Mouse (Mus musculus): Measurements from ENCODE around the gene Nudcd2. TPM values are rescaled to one million over a fixed set of nuclear protein-coding genes. Genes with fewer than 3 reads are reported as not detected.
"Not testable (repeated sequence)": the region's sequence is repeated elsewhere in the genome, so short reads cannot be mapped to it uniquely, and the experiment has no call there.

The Nudcd2 gene
- 52.3 and 61.8 TPM in 2 replicates for polyA plus RNA-seq (2014; fragmentation: Nextera tagmentation; extraction: Ambion mirVana)

- peak within 1 kb of the TSS; percentile 83 for H3K27ac ChIP-seq (ENCODE audit: low read depth, low read length)
- no peaks in the 10 kb centered on the region for H3K27me3 ChIP-seq (ENCODE audit: control insufficient read depth, insufficient read depth, low read length)
- peak within 1 kb of the TSS; percentile 90 for H3K9ac ChIP-seq (replicated peaks; ENCODE audit: low read depth, low read length)
- WGBS = under 1% methylated on average over 52 of the region's 52 CpGs
- H3K4me2 ChIP-seq (ENCODE audit: low read depth, low read length) = peak within 1 kb of the TSS; percentile 83
- peak; percentile 100 for ATAC-seq (ENCODE audit: low read depth)
- no peaks in the 10 kb centered on the region for H3K9me3 ChIP-seq (ENCODE audit: control insufficient read depth, low read length)
- H3K4me1 ChIP-seq (ENCODE audit: control insufficient read depth, insufficient read depth, low read length) = peaks cover 9% of the 10 kb centered on the region
- H3K4me3 ChIP-seq (ENCODE audit: low read depth, low read length) = peak within 1 kb of the TSS; percentile 74
- H3K36me3 ChIP-seq (ENCODE audit: control insufficient read depth, insufficient read depth, low read length) = peaks cover 19% of the 10 kb centered on the region
Observed at GRCm38 (mm10) chr11:40733339-40734174, at the start of gene Nudcd2, which contains the start of gene Hmmr. Nudcd2 (plus strand) TSS chr11:40733667. Hmmr (minus strand) TSS chr11:40733422.

DNA sequence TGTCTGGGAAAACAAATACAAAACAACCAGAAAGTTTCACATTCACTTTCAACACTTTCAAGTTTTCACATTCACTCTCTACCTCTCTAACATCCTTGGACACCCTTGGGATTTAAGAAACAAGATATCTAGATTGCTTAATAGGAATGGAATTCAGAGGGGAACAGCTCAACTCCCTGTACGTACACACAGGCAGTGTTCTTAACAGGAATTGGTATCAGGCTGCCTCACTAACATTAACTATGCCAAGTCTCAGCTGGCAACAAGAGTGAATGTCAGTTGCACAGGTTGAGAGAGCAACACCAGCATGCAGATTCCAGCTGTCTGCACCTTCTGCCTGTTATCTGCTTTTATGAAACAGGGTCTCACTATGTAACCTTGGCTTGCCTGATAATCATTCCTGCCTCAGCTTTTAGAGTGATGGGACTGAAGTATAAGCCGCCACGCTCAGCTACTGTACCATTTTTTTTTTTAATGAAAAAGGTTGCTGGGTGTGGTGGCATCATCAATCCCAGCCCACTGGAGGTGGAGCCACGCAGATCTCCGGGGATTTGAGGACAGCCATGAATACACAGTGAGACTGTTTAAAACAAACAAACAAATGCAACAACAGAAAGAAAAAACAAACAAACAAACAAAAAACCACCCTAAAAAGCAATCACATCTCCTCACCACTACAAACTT is 42.9 kb upstream of the Nudcd2 start:
- Histone ChIP-seq H3K27ac (ENCODE audit: low read depth, low read length) (no peak overlapping the region), H3K9me3 (ENCODE audit: control insufficient read depth, low read length) (no peaks in the 10 kb centered on the region), H3K27me3 (ENCODE audit: control insufficient read depth, insufficient read depth, low read length) (no peaks in the 10 kb centered on the region), H3K4me1 (ENCODE audit: control insufficient read depth, insufficient read depth, low read length) (peaks cover 19% of the 10 kb centered on the region), H3K9ac (replicated peaks; ENCODE audit: low read depth, low read length) (no peak overlapping the region), H3K4me2 (ENCODE audit: low read depth, low read length) (no peak overlapping the region), H3K4me3 (ENCODE audit: low read depth, low read length) (no peak overlapping the region), H3K36me3 (ENCODE audit: control insufficient read depth, insufficient read depth, low read length) (no peaks in the 10 kb centered on the region)
- no peak for ATAC-seq (ENCODE audit: low read depth)
- WGBS = 79% methylated on average over 5 of the region's 5 CpGs

DNA sequence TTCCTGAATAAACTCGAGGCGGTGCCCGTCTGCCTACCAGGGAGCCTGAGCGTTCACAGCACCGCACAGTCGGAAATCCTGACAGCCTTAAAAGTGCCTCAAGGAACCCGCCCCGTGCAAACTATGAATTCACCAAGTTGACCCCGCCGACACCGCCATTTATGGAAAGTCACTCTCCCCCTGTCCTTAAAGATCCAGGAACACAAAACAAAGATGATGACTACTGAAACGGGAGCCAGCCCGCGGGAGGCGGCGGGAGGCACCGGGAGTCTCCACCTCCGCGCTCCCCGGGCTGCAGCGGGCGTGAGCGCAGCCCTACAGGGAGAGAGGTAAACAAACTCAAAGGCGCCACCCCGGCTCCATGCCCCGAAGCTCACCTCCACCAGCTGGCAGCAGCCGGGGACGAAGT is 41.4 kb upstream of the Nudcd2 start:
- H3K4me1 ChIP-seq (ENCODE audit: control insufficient read depth, insufficient read depth, low read length) = peaks cover 19% of the 10 kb centered on the region
- H3K27me3 ChIP-seq (ENCODE audit: control insufficient read depth, insufficient read depth, low read length) = no peaks in the 10 kb centered on the region
- peak overlapping the region; percentile 64 for H3K9ac ChIP-seq (replicated peaks; ENCODE audit: low read depth, low read length)
- H3K4me3 ChIP-seq (ENCODE audit: low read depth, low read length) = peak overlapping the region; percentile 79
- H3K9me3 ChIP-seq (ENCODE audit: control insufficient read depth, low read length) = no peaks in the 10 kb centered on the region
- H3K27ac ChIP-seq (ENCODE audit: low read depth, low read length) = peak overlapping the region; percentile 49; the same call in 1 of the 2 replicates
- H3K36me3 ChIP-seq (ENCODE audit: control insufficient read depth, insufficient read depth, low read length) = no peaks in the 10 kb centered on the region
- peak; percentile 80 for ATAC-seq (ENCODE audit: low read depth)
- under 1% methylated on average over 28 of the region's 28 CpGs for WGBS
- peak overlapping the region; percentile 97 for H3K4me2 ChIP-seq (ENCODE audit: low read depth, low read length)

- 1% methylated on average over 34 of the region's 36 CpGs for WGBS
- Histone ChIP-seq H3K36me3 (ENCODE audit: control insufficient read depth, insufficient read depth, low read length) (no peaks in the 10 kb centered on the region), H3K4me3 (ENCODE audit: low read depth, low read length) (peak overlapping the region; percentile 79), H3K9ac (replicated peaks; ENCODE audit: low read depth, low read length) (peak overlapping the region; percentile 64), H3K4me1 (ENCODE audit: control insufficient read depth, insufficient read depth, low read length) (peaks cover 19% of the 10 kb centered on the region), H3K4me2 (ENCODE audit: low read depth, low read length) (peak overlapping the region; percentile 97), H3K9me3 (ENCODE audit: control insufficient read depth, low read length) (no peaks in the 10 kb centered on the region), H3K27me3 (ENCODE audit: control insufficient read depth, insufficient read depth, low read length) (no peaks in the 10 kb centered on the region), H3K27ac (ENCODE audit: low read depth, low read length) (peak overlapping the region; percentile 58; the same call in 1 of the 2 replicates)
- ATAC-seq (ENCODE audit: low read depth) = peak; percentile 98
Observed at GRCm38 (mm10) chr11:40692511-40693365, 40.7 kb upstream of the Nudcd2 start.

- Histone ChIP-seq H3K27me3 (ENCODE audit: control insufficient read depth, insufficient read depth, low read length) (no peaks in the 10 kb centered on the region), H3K36me3 (ENCODE audit: control insufficient read depth, insufficient read depth, low read length) (no peaks in the 10 kb centered on the region), H3K4me1 (ENCODE audit: control insufficient read depth, insufficient read depth, low read length) (peaks cover 19% of the 10 kb centered on the region), H3K9me3 (ENCODE audit: control insufficient read depth, low read length) (no peaks in the 10 kb centered on the region), H3K4me3 (ENCODE audit: low read depth, low read length) (peak overlapping the region; percentile 79), H3K4me2 (ENCODE audit: low read depth, low read length) (peak overlapping the region; percentile 97), H3K9ac (replicated peaks; ENCODE audit: low read depth, low read length) (peak overlapping the region; percentile 39), H3K27ac (ENCODE audit: low read depth, low read length) (peak overlapping the region; percentile 58)
- 0 out of 2 replicates have a peak, but pooled peaks have one; percentile 5 for ATAC-seq (ENCODE audit: low read depth)
- WGBS = 1% methylated on average over 16 of the region's 16 CpGs
Observed at GRCm38 (mm10) chr11:40693366-40693951, 40.0 kb upstream of the Nudcd2 start.

DNA sequence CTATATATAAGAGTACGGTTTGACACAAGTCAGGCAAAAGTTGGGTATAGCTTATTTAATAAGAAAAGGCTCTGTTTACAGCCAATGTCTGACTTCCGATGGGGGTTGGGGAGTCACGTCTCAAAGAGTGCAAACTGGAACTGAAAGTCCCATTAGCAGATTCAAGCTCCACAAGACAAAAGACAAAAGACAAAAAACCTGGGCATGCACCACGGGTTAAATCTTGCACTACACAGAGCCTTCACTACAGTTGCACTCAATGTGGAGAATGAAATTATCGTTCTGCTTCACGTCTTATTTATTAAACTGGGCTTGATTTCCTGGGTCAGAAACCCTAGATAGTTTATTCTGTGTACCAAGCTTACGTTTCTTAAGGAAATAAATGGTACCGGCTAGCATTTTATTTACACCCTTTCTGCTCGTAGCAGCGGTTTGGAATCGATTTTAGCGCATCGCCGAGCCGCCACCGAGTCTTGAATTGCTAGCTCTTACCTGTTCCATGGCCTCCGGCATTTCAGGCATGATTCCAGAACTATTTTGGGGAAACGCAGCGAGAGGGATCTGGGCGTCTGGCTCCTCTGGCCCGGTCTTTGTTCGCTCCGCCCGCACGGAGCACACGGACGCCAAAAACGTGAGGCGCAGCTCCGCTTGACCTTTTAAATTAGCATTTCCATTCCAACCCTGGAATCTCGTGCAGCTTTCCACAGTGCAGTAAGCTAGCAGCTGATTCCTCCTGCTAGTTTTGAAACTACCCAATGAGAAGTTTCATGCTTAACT is 39.0 kb upstream of the Nudcd2 start:
- H3K4me1 ChIP-seq (ENCODE audit: control insufficient read depth, insufficient read depth, low read length) = peaks cover 19% of the 10 kb centered on the region
- peak; percentile 55 for ATAC-seq (ENCODE audit: low read depth)
- peak overlapping the region; percentile 88 for H3K27ac ChIP-seq (ENCODE audit: low read depth, low read length)
- no peaks in the 10 kb centered on the region for H3K27me3 ChIP-seq (ENCODE audit: control insufficient read depth, insufficient read depth, low read length)
- H3K9me3 ChIP-seq (ENCODE audit: control insufficient read depth, low read length) = no peaks in the 10 kb centered on the region
- H3K36me3 ChIP-seq (ENCODE audit: control insufficient read depth, insufficient read depth, low read length) = no peaks in the 10 kb centered on the region
- WGBS = under 1% methylated on average over 31 of the region's 31 CpGs
- peak overlapping the region; percentile 97 for H3K4me2 ChIP-seq (ENCODE audit: low read depth, low read length)
- H3K4me3 ChIP-seq (ENCODE audit: low read depth, low read length) = peak overlapping the region; percentile 79
- H3K9ac ChIP-seq (replicated peaks; ENCODE audit: low read depth, low read length) = peak overlapping the region; percentile 70

GRCm38 (mm10) chr11:40695103-40695502 is 38.4 kb upstream of the Nudcd2 start, which contains the start of gene Mat2b:
Mat2b (minus strand) TSS chr11:40695203.
- 85% methylated on average over 9 of the region's 9 CpGs for WGBS
- Histone ChIP-seq H3K9me3 (ENCODE audit: control insufficient read depth, low read length) (no peaks in the 10 kb centered on the region), H3K9ac (replicated peaks; ENCODE audit: low read depth, low read length) (peak within 1 kb of the TSS; percentile 70), H3K4me1 (ENCODE audit: control insufficient read depth, insufficient read depth, low read length) (peaks cover 19% of the 10 kb centered on the region), H3K4me3 (ENCODE audit: low read depth, low read length) (peak within 1 kb of the TSS; percentile 79), H3K27me3 (ENCODE audit: control insufficient read depth, insufficient read depth, low read length) (no peaks in the 10 kb centered on the region), H3K36me3 (ENCODE audit: control insufficient read depth, insufficient read depth, low read length) (no peaks in the 10 kb centered on the region), H3K4me2 (ENCODE audit: low read depth, low read length) (peak within 1 kb of the TSS; percentile 97), H3K27ac (ENCODE audit: low read depth, low read length) (peak within 1 kb of the TSS; percentile 88)
- ATAC-seq (ENCODE audit: low read depth) = no peak

- WGBS = 93% methylated on average over 6 of the region's 6 CpGs
- not testable (repeated sequence) for H3K4me2 ChIP-seq (ENCODE audit: low read depth, low read length); H3K9ac ChIP-seq (replicated peaks; ENCODE audit: low read depth, low read length); H3K9me3 ChIP-seq (ENCODE audit: control insufficient read depth, low read length); H3K27me3 ChIP-seq (ENCODE audit: control insufficient read depth, insufficient read depth, low read length); H3K4me1 ChIP-seq (ENCODE audit: control insufficient read depth, insufficient read depth, low read length); H3K4me3 ChIP-seq (ENCODE audit: low read depth, low read length); H3K36me3 ChIP-seq (ENCODE audit: control insufficient read depth, insufficient read depth, low read length); H3K27ac ChIP-seq (ENCODE audit: low read depth, low read length); ATAC-seq (ENCODE audit: low read depth)
Observed at GRCm38 (mm10) chr11:40709899-40710298, 23.6 kb upstream of the Nudcd2 start.
